Mouse (Mus musculus): ENCODE measurements around the gene Nol12.

Gene Nol12

DNA sequence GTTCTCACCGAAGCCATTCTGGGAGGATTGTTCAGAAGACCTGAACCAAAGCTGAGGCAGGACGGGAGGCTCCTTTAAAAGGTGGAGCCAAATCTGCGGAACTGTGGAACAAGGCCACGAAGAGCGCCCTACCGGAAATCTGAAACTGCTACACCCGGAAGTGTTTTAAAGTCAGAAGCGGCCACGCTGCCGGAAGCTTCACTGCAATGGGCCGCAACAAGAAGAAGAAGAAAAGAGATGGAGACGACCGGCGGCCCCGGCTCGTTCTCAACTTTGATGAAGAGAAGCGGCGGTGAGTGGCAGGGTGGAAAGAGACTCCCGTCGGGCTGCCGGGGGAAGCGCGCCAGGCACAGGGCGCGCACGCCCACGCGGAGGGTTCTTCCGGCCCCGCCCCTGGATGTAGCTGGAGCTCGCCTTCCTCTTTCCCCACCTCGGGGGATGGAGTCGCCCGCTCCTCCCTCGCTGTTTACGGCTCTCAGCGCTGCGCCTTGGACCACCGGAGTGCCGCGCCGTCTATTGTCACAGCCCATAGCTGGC, at the start of gene Nol12:
Nol12 (plus strand) TSS at position 150 of the 537 bp plus-strand sequence.
- peak; percentile 91 for DNase-seq (ENCODE audit: low read depth, low spot score)

DNA sequence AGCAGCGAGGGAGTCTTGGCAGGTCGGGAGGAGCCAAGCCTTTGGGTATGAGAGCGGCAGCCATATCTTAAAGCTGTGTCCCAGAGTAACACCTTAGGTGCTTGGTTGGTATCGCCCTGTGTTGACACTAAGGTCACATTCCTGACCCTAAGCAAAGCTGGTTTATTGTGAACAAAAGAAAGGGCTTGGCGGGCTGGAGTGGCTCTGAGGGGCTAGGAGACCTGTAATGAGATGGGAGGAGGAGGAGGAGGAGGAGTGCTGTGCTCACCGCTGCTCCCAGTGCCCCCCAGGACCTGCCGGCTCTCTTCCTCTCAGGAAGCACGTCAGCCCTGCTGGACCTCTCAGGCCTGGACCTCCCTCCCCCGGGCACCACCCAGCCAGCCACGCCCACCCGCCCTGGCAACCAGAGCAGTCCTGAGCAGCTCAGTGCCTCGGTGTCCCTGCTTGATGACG, 45.3 kb upstream of the Nol12 start:
- DNase-seq (ENCODE audit: low read depth, low spot score): no peak

DNA sequence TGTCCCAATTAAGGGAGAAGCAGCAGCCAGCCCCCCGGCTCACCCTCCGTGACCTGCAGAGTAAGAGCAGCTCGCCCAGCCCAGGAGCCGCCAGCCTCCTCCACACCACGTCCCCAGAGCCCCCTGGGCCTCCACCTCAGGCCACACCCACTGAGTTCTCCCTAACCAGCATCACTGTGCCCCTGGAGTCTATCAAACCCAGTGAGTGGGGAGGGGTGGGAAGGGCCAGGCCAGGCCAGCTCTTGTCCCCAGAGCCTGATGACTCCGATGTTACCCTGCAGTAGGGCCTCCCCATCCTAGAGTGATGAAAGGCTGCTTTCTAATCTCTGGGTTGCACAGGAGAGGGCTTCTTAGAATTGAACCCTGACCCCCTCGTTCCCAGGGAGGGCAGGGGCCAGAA, 42.3 kb upstream of the Nol12 start:
- no peak for DNase-seq (ENCODE audit: low read depth, low spot score)

DNA sequence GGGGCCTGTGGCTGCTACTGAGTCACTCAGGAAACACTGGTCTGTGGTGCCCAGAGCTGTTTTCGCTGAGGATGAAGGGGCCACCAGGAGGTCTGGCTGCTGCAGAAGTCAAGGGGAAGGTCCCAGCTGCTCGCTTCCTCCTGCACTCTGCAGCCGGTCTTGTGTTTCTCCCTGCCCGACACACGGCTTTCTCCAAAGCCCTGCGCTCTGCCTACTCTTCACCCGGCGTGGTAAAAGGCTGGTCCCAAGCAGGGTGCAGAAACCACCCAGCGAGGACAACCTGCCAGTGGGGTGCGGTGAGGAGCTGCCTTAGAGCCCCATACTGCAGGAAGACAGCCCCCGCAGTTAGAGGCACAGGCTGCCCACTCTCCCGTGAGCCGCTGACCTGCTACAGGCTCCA, 40.0 kb upstream of the Nol12 start:
- DNase-seq (ENCODE audit: low read depth, low spot score): no peak

DNA sequence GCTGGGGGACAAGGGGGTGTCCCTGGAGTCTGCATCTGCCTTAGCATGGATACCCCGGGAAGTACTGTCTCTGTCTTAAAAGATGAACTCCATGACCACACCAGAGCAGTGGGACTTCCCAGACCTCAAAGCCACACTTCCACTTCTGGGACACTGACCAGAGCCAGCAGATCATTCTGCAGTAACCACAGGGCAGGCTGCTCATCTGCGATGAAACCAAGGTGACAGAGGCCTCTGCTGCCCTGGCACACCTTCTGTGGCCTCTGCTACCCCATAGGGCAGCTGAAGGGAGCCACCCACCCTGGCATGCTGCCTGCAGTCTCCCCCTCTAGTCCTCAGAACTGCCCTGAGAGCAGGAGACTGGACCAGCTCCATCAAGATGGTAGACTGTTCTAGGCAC, 39.0 kb upstream of the Nol12 start:
- DNase-seq (ENCODE audit: low read depth, low spot score): no peak

DNA sequence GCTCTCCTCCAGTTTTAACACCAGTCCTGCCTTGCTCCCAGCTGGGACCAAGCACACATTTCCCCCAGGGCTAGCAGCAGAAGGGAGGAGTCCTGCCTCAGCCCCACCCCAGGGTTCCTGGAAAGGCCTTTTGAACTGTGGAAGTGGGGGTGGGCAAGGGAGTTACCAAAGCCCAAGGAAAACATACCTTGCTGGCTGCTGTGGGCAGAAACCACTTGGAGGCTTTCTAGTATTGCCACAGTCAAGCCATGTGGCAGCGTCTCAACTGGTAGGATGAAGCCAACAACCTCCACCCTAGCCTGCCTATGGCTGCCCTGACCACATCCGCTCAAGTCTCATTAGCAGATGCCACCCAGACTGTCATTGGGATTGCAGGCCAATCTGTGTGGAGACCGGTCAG, 38.6 kb upstream of the Nol12 start:
- no peak for DNase-seq (ENCODE audit: low read depth, low spot score)

DNA sequence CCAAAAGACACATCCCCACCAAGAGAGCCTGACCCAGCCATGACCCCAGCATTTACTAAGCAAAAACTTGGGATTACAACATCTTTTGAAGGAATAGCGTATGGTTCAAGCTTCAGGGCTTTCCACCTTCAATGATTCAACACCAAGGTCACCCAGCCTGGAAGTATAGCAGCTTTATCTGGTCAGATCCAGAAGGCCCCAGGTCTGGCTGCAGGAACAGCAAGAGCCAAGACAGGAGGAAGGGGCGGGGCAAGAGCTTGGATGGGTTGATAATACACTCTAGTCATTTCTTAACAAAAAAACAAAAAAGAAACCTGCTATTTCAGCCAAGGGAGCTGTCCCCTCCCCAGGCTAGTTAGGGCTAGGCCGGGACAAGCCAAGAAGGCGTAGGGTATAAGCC, 37.2 kb upstream of the Nol12 start:
- DNase-seq (ENCODE audit: low read depth, low spot score): no peak

DNA sequence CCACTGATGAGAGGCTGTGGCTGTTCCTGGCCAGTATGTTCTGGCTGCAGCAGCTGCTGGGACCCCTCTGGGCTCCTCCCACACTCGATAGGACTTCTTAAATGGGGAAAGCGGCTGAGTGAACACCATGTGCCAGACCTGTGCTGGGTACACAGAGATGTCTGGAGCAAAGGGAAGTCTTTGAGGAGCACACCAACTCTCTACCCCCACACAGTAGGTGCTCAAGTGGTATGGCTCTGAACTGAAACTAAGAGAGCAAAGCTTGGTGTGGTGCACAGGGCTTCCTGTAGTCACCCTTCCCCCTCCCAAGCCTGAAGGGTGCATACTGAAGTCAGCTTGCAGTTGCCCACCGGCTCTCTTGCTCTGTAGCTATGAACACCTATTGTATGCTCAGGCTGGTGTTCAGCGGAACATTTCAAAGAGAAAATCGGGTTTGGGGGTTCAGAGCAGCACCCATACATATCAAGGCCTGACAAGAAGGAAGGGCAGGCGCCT, 36.2 kb upstream of the Nol12 start:
- no peak for DNase-seq (ENCODE audit: low read depth, low spot score)

DNA sequence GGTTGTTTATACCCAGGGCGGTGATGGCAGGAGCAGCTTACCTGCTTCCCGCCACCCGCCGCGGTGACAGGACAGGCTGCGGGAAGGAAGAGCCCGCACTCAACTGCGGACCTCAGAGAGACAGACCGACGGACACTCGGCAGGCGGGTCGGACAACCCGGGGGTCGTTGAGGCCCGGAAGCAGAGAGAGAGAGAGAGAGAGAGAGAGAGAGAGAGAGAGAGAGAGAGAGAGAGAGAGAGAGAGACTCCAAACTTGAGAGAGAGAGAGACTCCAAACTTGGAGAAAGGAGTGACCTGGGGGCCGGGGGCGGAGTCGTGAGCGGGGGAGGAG, 35.4 kb upstream of the Nol12 start, which contains the start of gene Gm49510:
Gm49510 (plus strand) TSS at position 259 of the 331 bp plus-strand sequence.
- DNase-seq (ENCODE audit: low read depth, low spot score): no peak

DNA sequence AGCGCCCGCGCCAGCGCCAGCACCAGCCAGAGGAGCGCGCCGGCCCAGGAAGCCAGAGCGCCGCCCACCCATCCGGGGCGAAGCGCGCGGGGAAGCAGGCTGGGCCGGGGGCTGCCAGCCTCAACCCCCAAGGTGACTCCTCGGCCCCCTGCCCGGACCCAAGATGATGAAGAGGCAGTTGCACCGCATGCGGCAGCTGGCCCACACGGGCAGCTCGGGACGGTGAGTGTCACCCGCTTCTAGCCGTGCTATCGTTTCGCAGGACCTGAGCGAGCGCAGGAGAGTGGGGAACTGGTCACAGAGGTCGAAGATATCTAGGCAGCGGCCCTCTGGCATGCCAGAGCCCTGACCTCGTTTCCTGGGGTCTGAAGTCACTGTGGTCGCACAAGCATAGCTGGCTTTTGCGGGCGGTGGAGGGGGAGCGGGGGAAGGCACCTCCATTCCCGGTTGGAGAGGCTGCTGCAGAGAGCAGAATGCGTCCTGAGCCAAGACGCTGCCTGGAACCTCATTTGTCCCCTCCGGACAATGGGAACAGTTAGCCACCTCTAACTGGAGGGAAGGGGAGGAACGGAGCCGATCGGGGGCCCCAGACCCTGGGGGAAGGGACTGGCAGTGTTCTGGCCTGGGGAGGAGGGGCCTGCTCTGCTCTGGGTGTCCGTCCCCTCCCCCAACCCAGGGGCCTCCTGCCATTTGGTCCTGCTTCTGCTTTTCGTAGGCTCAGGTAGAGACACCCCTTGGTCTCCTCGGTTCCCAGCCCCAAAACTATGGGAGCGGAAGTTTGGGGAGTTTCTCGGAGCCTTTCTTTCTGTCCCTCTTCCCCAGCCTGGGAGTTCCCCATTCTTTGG, 34.8 kb upstream of the Nol12 start, which contains the start of gene Sh3bp1:
Sh3bp1 (plus strand) TSS at position 29 of the 845 bp plus-strand sequence.
- no peak for DNase-seq (ENCODE audit: low read depth, low spot score)

DNA sequence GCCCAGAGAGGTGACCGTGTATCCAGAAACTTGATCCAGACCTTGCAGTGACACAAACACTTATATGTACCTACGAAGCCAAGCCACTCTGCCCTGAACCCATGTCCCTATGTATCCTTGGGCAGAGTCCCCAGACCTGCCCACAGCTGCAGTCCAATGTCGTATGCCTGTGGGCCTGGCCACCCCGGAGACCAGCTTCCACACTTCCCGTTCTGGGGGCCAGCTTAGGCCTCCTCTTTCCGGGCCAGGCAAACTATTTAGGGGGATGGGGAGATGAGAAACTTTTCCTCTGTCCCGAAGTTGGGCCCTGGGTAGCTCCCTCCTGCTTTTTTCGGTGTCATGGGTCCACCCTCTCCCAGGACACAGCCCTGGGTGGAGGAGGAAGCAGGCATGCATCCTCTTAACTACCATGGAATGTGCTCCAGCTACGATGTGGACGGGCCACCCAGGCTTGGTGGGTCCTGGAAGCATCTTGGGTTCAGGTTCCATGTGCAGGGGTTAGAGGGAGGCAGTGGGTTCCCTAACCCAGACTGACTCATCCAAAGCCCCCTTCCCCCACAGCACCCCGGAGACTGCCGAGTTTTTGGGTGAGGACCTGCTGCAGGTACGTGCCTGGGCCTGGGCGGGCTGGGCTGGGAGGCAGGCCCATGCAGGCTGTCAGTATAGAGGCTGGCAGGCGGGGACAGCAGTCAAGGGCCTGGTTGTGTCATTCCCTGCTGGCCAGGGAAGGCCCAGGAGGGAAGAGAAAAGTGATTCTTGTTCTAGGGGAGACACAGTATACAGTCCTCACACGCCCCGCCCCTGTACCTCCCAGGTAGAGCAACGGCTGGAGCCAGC, 33.9 kb upstream of the Nol12 start:
- DNase-seq (ENCODE audit: low read depth, low spot score): no peak

DNA sequence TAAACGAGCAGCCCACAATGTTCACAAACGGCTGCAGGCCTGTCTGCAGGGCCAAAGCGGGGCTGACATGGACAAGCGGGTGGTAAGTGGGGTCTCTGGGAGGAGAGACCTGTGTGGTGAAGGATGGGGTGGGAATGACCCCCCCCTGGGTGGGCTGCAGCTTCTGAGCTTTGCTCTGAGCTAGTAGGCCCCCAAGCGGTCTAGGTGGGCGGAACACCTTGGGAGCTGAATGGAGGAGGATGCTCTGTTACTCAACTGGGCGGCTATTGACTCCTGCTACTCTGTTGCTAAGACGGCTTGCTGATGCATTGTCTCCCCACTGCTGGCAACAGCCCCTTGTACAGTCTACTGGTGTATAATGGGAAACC, 33.3 kb upstream of the Nol12 start:
- DNase-seq (ENCODE audit: low read depth, low spot score): no peak

DNA sequence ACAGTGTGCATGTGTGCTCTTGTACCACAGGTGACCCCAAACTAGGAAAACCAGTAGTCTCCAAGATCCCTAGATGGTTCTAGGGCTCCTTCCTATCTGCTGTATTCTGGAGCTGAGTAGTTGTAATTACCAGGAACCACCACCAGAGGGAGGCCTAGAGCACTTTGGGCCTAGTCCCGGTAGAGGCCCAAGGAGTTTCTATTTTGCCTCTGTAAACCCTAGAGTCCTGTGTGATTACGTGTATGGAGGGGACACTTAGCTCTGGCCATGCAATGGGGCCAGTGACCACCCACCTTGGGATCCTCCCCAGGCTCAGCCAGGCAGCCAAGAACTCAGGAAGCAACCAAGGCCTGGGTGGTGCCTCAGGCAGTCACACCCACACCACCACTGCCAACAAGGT, 31.5 kb upstream of the Nol12 start:
- no peak for DNase-seq (ENCODE audit: low read depth, low spot score)

DNA sequence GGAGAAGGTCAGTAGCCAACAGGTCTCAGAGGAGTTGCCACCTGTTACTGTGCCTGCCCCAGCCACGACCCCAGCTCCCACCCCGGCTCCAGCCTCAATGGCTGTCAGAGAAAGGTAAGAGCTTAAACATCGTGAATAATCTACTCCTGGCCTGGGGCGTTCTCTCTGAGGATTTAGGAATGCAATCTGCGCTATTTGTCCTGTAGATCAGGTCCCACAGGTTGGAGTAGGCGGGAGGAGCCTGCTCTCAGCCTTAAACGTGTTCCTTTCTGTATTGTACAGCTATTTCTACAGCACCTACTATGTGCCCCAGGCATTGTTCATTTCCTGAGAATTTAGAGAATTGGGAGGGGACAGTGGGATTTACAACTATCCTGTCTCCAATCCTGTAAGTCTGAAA, 26.3 kb upstream of the Nol12 start:
- no peak for DNase-seq (ENCODE audit: low read depth, low spot score)

DNA sequence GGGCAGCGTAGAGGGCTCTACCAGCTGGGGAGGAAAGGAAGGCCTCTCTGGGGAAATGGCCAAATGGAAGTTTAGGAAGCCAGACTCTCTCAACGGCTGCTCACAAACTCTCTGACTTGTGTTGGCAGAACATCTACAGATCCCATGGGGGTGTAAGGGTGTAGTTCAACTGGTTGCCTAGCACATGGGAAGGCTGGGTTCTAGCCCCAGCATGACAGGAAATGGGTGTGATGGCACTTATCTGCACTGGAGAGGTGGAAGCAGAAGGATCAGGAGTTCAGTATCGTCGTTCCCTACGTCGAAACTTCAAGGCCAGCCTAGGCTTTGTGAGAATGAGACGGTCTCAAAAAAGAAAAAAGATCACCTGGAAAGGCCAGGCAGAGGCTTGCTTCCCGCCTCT, 25.8 kb upstream of the Nol12 start:
- no peak for DNase-seq (ENCODE audit: low read depth, low spot score)

DNA sequence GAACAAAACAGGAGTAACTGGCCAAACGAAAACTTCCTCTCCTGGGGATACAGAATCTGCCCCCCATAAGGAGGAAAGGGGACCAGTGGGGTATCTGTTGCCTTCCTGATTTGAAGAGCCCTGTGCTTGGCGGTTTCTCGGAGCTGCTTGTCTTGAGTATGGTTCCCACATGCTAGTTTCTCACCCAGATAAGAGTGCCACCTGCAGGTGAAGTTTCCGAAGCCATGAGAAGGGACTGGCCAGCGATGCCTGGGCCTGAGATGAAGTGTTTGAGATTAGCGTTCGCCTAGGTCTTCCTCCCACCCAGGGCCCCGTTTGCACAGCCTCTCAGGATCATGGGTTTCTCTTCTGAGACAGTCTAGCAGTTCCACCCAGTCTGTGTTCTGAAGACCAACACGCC, 22.7 kb upstream of the Nol12 start:
- DNase-seq (ENCODE audit: low read depth, low spot score): no peak

DNA sequence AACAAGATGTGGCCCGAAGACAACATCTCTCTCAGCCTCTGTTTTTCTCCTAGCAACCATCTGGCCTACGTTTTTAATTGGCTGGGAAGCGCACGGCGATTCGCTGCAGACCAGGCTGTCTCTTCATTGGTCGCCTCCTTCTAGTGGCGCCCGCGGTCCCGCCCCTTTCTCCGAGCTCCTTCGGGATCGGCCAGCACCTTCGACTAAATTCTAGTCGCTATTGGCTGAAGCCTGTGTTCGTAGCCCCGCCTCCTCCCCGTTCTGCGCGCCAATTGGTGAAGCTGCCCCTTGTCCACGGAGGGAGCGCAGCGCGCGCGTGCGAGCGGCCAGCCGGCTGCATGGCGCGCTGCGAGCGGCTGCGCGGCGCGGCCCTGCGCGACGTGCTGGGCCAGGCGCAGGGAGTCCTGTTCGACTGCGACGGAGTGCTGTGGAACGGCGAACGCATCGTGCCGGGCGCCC, 21.1 kb upstream of the Nol12 start, which contains the start of gene Pdxp:
Pdxp (plus strand) TSS at position 288 of the 459 bp plus-strand sequence.
- DNase-seq (ENCODE audit: low read depth, low spot score): peak; percentile 98

DNA sequence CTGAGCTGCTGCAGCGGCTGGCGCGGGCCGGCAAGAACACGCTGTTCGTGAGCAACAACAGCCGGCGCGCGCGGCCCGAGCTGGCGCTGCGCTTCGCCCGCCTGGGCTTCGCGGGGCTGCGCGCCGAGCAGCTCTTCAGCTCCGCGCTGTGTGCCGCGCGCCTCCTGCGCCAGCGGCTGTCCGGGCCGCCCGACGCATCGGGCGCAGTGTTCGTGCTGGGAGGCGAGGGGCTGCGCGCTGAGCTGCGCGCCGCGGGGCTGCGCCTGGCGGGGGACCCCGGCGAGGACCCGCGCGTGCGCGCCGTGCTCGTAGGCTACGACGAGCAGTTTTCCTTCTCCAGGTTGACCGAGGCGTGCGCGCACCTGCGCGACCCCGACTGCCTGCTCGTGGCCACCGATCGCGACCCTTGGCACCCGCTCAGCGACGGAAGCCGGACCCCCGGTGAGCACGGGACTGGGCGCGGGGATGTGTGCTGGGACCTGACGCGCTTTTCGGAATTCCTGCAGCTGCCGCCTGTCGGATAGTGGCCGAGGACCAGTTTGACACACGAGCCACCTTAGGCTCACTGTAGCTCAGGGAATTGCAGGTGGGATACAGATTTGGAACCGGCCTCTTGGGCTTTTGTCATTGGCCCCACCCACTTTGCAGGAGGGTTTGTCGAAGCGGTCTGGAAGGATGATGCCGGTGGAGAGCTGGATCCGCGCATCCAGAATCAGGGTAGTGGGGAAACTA, 20.5 kb upstream of the Nol12 start:
- DNase-seq (ENCODE audit: low read depth, low spot score): no peak

DNA sequence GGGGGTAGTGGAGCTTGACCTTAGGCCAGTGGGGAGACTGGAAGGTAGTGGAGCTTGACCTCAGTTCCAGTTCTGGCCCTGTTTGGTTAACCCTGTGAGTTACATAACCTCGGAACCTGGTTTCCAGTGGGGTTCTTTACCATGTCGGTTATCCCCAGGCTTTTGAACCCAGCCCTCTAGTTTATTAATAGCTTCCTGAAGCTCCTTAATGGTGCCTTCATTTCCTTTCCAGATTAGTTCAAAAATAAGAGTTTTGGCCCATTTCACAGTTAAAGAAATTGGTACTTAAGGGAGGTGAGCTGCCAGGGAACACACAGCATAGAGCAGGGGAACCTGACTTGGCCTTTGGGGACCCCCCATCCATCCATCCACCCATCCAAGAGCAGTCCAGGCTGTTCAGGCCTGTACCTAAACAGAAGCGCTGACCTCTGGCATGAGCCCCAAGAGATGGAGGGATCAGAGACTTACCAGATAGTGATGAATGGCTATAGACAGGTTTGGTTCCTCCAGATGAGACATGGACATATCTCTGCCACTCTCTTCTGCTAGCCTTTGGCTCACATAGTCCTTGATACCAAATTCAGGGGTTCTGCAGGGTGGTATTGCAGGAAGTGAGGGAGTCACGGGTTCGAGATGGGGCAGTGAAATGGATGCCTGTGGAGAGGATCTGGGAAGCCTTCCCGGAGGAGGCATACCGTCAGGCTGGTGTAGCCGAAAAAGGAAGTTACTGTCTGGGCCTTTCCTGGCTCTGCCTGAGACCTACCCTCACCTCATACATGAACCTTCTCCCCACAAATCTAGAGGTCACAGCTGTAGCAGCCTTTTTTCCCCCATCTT, 19.7 kb upstream of the Nol12 start:
- no peak for DNase-seq (ENCODE audit: low read depth, low spot score)

DNA sequence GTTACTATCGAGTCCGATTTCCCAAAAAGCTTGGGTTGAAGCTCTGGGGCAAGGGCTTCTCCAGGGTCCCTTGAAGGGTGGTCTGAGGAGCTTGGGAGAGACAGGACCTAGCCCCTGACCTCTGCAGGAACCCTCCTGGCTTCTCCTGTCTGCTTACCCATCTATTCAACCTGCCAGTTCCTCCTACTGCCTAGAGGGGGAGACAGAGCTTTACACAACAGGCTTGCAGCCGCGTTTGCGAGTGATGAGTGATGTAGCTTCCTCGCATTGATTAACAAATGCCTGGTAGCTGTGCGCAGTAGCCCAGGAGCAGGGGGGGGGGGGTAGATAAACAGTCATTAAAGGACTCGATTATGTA, 19.1 kb upstream of the Nol12 start:
- peak; percentile 68 for DNase-seq (ENCODE audit: low read depth, low spot score)

Measured in telencephalon, adult 2 months (tissue).